28 mouse cellular contexts compared by ENCODE assay signal in the genomic region with DNA sequence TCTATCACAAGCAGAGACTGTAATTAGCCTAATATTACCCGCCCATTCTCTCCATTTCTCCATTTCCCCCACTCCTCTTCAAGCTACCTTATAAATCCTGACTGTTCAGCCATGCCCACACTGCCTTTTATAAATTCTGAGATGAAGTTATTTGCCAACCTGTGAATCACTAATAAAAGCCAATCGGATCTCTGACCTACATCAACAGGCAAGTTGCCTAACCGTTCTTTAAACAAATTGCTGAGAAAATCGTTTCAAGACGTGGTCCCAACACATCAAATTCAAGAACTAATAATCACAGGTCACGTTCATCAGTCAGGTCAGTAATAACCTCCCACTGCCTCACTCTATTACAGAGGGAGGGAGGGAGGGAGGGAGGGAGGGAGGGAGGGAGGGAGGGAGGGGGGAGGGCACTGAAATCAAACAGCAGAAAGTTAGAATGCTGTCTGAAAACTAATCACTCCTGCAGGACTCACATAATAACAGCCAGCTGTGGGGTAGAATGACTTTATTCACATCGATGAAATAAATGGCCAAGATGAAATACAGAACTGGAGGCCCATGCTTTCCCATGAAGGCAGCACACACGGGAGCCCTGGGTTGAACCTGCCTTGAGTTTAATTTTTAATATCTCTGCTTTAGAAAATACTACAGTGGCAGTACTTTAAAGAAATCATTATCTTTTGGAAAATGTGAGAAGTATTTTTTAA.
DNase-seq lines count a peak whose midpoint lies in the region; ATAC-seq and TF ChIP-seq lines count a peak whose summit lies in the region.
"Had no signal": no experiment of that assay in that cellular context is flagged by ENCODE, and none has a peak within 500 bp of the region (broad histone marks: within the 10 kb centered on the region; RNA-seq: fewer than 3 reads in every experiment).

No protein-coding gene starts in this region.

- no peak overlapping the region for H3K4me2 ChIP-seq in heart, embryonic 11.5 days
- no peak overlapping the region for H3K4me2 ChIP-seq in liver, embryonic 11.5 days
- no peak overlapping the region for H3K4me2 ChIP-seq in limb, embryonic 11.5 days (ENCODE audit: low read depth, severe bottlenecking)
- no peak overlapping the region for H3K4me2 ChIP-seq in intestine, embryonic 16.5 days (ENCODE audit: low read depth, low read length)
- H3K4me2 ChIP-seq: embryonic facial prominence, embryonic 15.5 days; intestine, embryonic 15.5 days; limb, embryonic 15.5 days; midbrain, embryonic 15.5 days; neural tube, embryonic 12.5 days had no signal

- peaks cover 50% of the 10 kb centered on the region for H3K4me1 ChIP-seq in heart, embryonic 11.5 days (ENCODE audit: control insufficient read depth, insufficient read depth, low read length)
- H3K4me1 ChIP-seq in liver, adult 2 months (ENCODE audit: control insufficient read depth, insufficient read depth, low read length) = peaks cover 14% of the 10 kb centered on the region
- H3K4me1 ChIP-seq in liver, embryonic 11.5 days (replicated peaks; ENCODE audit: control insufficient read depth, insufficient read depth, low read length) = peaks cover 12% of the 10 kb centered on the region
- H3K4me1 ChIP-seq in limb, embryonic 11.5 days (ENCODE audit: control insufficient read depth, insufficient read depth, low read length) = peaks cover 29% of the 10 kb centered on the region
- H3K4me1 ChIP-seq in intestine, embryonic 16.5 days (ENCODE audit: control insufficient read depth, insufficient read depth, low read length) = peaks cover 16% of the 10 kb centered on the region
- H3K4me1 ChIP-seq: embryonic facial prominence, embryonic 15.5 days; midbrain, embryonic 15.5 days had no signal

- TF ChIP-seq POLR2A in liver, adult 2 months (IDR thresholded peaks at IDR 0.05; ENCODE audit: extremely low read depth, insufficient read depth, low read length) = no peak

- H3K36me3 ChIP-seq in heart, embryonic 11.5 days (ENCODE audit: control insufficient read depth, insufficient read depth, low read length) = no peaks in the 10 kb centered on the region
- H3K36me3 ChIP-seq in liver, adult 2 months (ENCODE audit: control insufficient read depth, insufficient read depth, low read length) = no peaks in the 10 kb centered on the region
- H3K36me3 ChIP-seq in liver, embryonic 11.5 days (ENCODE audit: control insufficient read depth, insufficient read depth, low read length) = no peaks in the 10 kb centered on the region
- H3K36me3 ChIP-seq in limb, embryonic 11.5 days (ENCODE audit: control insufficient read depth, insufficient read depth, low read length) = no peaks in the 10 kb centered on the region
- no peaks in the 10 kb centered on the region for H3K36me3 ChIP-seq in intestine, embryonic 16.5 days (ENCODE audit: control insufficient read depth, insufficient read depth, low read length)
- H3K36me3 ChIP-seq: embryonic facial prominence, embryonic 15.5 days; G1E; hindbrain, embryonic 10.5 days; intestine, embryonic 15.5 days; limb, embryonic 15.5 days; midbrain, embryonic 15.5 days; neural tube, embryonic 12.5 days had no signal

- no peak for ATAC-seq in heart, embryonic 11.5 days (replicated peaks; ENCODE audit: insufficient number of reproducible peaks, low FRiP score, low TSS enrichment)
- no peak for ATAC-seq in liver, embryonic 11.5 days (replicated peaks; ENCODE audit: low FRiP score)
- no peak for ATAC-seq in limb, embryonic 11.5 days (ENCODE audit: insufficient number of reproducible peaks, low FRiP score, low TSS enrichment, low read depth)
- ATAC-seq in intestine, embryonic 16.5 days = no peak
- ATAC-seq: forebrain, postnatal 0 days; hindbrain, embryonic 16.5 days; intestine, embryonic 15.5 days; midbrain, embryonic 15.5 days had no signal

- no peak for TF ChIP-seq CTCF in liver, adult 2 months (IDR thresholded peaks at IDR 0.05; ENCODE audit: low read depth, low read length)

- H3K79me2 ChIP-seq in liver, adult 2 months (ENCODE audit: control insufficient read depth, insufficient read depth, low read length) = peaks cover 14% of the 10 kb centered on the region

- no peaks in the 10 kb centered on the region for H3K9me3 ChIP-seq in heart, embryonic 11.5 days (replicated peaks; ENCODE audit: control insufficient read depth, low read length)
- no peaks in the 10 kb centered on the region for H3K9me3 ChIP-seq in liver, embryonic 11.5 days (ENCODE audit: control insufficient read depth, low read length)
- no peaks in the 10 kb centered on the region for H3K9me3 ChIP-seq in limb, embryonic 11.5 days (ENCODE audit: control insufficient read depth, low read length)
- H3K9me3 ChIP-seq in intestine, embryonic 16.5 days (ENCODE audit: control insufficient read depth, low read length) = no peaks in the 10 kb centered on the region
- H3K9me3 ChIP-seq: embryonic facial prominence, embryonic 15.5 days; G1E; hindbrain, embryonic 10.5 days; intestine, embryonic 15.5 days; limb, embryonic 15.5 days; midbrain, embryonic 15.5 days; neural tube, embryonic 12.5 days had no signal

- DNase-seq in heart, postnatal 14 days = no peak
- DNase-seq in liver, adult 2 months (ENCODE audit: extremely low read depth, low read depth, low spot score) = peak; percentile 60
- no peak for DNase-seq in liver, embryonic 11.5 days (ENCODE audit: low spot score)
- DNase-seq in limb, embryonic 11.5 days (ENCODE audit: low spot score) = no peak
- no peak for DNase-seq in lung, postnatal 36 days
- DNase-seq: adrenal gland, adult 2 months; B cell, adult 2 months; cerebellum, adult 11-12 months; cerebellum, postnatal 10 days; forebrain, postnatal 0 days; gastrocnemius, postnatal 25 days; heart, adult 2 months; kidney, adult 9 months; right cerebral cortex, postnatal 25 days; spleen, adult 18-20 months; thymus, postnatal 14 days had no signal

- intact Hi-C loops in heart, postnatal 14 days (cut with DNase I) = no loop called here

- H3K27me3 ChIP-seq in heart, embryonic 11.5 days (ENCODE audit: control insufficient read depth, insufficient read depth, low read length) = no peaks in the 10 kb centered on the region
- no peaks in the 10 kb centered on the region for H3K27me3 ChIP-seq in liver, adult 2 months (ENCODE audit: control insufficient read depth, insufficient read depth, low read length)
- no peaks in the 10 kb centered on the region for H3K27me3 ChIP-seq in liver, embryonic 11.5 days (replicated peaks; ENCODE audit: control insufficient read depth, insufficient read depth, low read length)
- H3K27me3 ChIP-seq in limb, embryonic 11.5 days (ENCODE audit: control insufficient read depth, insufficient read depth, low read length) = no peaks in the 10 kb centered on the region
- H3K27me3 ChIP-seq in intestine, embryonic 16.5 days (replicated peaks; ENCODE audit: control insufficient read depth, insufficient read depth, low read length) = no peaks in the 10 kb centered on the region
- H3K27me3 ChIP-seq: CH12.LX; embryonic facial prominence, embryonic 15.5 days; intestine, embryonic 15.5 days; limb, embryonic 15.5 days; midbrain, embryonic 15.5 days; neural tube, embryonic 12.5 days had no signal

- no peak overlapping the region for H3K4me3 ChIP-seq in heart, embryonic 11.5 days (ENCODE audit: low read depth, low read length)
- no peak overlapping the region for H3K4me3 ChIP-seq in liver, adult 2 months (ENCODE audit: insufficient read depth, low read depth, low read length)
- no peak overlapping the region for H3K4me3 ChIP-seq in liver, embryonic 11.5 days (ENCODE audit: low read depth, low read length)
- no peak overlapping the region for H3K4me3 ChIP-seq in limb, embryonic 11.5 days (ENCODE audit: low read depth, low read length)
- no peak overlapping the region for H3K4me3 ChIP-seq in intestine, embryonic 16.5 days (ENCODE audit: low read length)
- H3K4me3 ChIP-seq: embryonic facial prominence, embryonic 15.5 days; heart, adult 2 months; hindbrain, embryonic 10.5 days; intestine, embryonic 15.5 days; limb, embryonic 15.5 days; midbrain, embryonic 15.5 days; neural tube, embryonic 12.5 days had no signal

- H3K9ac ChIP-seq in heart, embryonic 11.5 days (ENCODE audit: low read depth, low read length) = no peak overlapping the region
- no peak overlapping the region for H3K9ac ChIP-seq in liver, adult 2 months (ENCODE audit: low read depth, low read length)
- H3K9ac ChIP-seq in liver, embryonic 11.5 days (ENCODE audit: low read depth, low read length) = no peak overlapping the region
- no peak overlapping the region for H3K9ac ChIP-seq in limb, embryonic 11.5 days (ENCODE audit: low read length)
- H3K9ac ChIP-seq in intestine, embryonic 16.5 days (ENCODE audit: low read depth, low read length) = no peak overlapping the region
- H3K9ac ChIP-seq: embryonic facial prominence, embryonic 15.5 days; forebrain, postnatal 0 days; intestine, embryonic 15.5 days; limb, embryonic 15.5 days; midbrain, embryonic 15.5 days; neural tube, embryonic 12.5 days had no signal

- WGBS in heart, embryonic 11.5 days (ENCODE audit: insufficient replicate concordance) = 56% methylated on average over 8 of the region's 8 CpGs
- WGBS in liver, adult 2 months = 38% methylated on average over 8 of the region's 8 CpGs
- 64% methylated on average over 8 of the region's 8 CpGs for WGBS in liver, embryonic 11.5 days
- WGBS in limb, embryonic 11.5 days = 17% methylated on average over 8 of the region's 8 CpGs
- WGBS in intestine, embryonic 16.5 days = 57% methylated on average over 8 of the region's 8 CpGs

- H3K27ac ChIP-seq in heart, embryonic 11.5 days (ENCODE audit: low read depth, low read length) = peak overlapping the region; percentile 63; the same call in 1 of the 2 replicates
- no peak overlapping the region for H3K27ac ChIP-seq in liver, adult 2 months (replicated peaks; ENCODE audit: insufficient read depth, low read depth, low read length)
- H3K27ac ChIP-seq in liver, embryonic 11.5 days (ENCODE audit: low read depth, low read length) = no peak overlapping the region
- peak overlapping the region; percentile 45; the same call in 1 of the 2 replicates for H3K27ac ChIP-seq in limb, embryonic 11.5 days (replicated peaks; ENCODE audit: low read depth, low read length)
- no peak overlapping the region for H3K27ac ChIP-seq in intestine, embryonic 16.5 days (ENCODE audit: low read length)
- H3K27ac ChIP-seq: embryonic facial prominence, embryonic 15.5 days; heart, adult 2 months; hindbrain, embryonic 10.5 days; intestine, embryonic 15.5 days; limb, embryonic 15.5 days; macrophage; midbrain, embryonic 15.5 days; neural tube, embryonic 12.5 days had no signal

Comparison
In these comparisons a context has a peak if more than half of its experiments do, and no peak if none do; other contexts are left out.
1. H3K27ac ChIP-seq: peak in heart, embryonic 11.5 days (single experiment) and limb, embryonic 11.5 days (single experiment); none in liver, adult 2 months (single experiment), liver, embryonic 11.5 days (single experiment) and intestine, embryonic 16.5 days (single experiment).